Mouse (Mus musculus) adrenal gland, adult 10 weeks (tissue): ENCODE results near the gene Oas1a. TPM values are rescaled to one million over a fixed set of nuclear protein-coding genes. Genes with fewer than 3 reads are reported as not detected.

Experiments
- polyA plus RNA-seq: library from polyadenylated mRNA; stranded (reverse); fragments of 350-450 nt; fragmentation: Illumina TruSeq; extraction: RNeasy Lipid Tissue Mini Kit (QIAGEN cat#74804); gene quantifications from one replicate; pipeline ENCODE4 v1.2.3, GENCODE M21; 2014; ENCODE audit warnings: low read depth, low replicate concordance

Gene Oas1a
- 0.99 TPM for polyA plus RNA-seq

DNA sequence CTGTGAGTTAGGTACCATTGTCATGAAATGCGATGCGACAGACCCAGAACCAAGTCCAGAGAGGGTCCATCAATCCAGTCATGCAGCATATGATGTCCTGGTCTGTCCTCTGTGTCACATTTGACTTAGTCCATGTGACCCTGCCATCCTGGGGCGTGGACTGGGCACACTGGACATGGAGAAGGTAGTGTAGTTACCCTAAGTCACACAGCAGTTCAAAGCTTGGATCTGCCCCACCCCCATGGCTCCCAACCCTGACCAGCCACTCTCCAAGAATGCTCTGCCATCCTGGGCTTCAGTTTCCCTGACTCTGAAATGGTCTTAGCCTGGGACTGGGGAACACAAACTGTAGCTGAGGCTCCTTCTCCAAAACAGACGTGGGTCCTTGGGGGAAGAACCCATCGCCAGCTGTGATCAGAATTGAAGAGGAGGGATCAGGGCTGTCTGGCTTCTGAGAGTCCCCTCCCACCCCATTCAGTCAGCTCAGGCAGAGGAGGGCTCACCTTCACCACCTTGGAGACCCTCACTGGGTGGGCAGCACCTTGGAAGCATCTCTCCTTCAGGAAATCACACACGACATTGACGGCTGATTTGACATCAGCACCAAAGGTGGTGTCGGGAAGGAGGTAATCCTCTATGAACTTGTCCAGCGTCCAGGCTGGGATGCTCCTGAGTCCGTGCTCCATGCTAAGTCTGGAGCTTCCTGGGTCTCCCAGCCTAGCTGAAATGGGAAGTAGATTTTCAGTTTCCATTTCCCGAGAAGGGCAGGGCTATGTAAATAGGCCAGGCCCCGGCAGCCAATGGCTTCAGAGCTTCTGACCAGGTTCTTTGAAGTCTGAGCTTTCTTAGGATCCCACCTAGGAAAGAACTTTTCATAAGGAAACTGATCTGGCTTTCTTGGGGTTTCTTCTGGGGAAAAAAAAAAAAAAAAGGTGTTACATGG, at the start of gene Oas1a:
Oas1a (minus strand) TSS at position 731 of the 943 bp plus-strand sequence.

GRCm38 (mm10) chr5:120914204-120914603, 6.9 kb upstream of the Oas1a start, which contains the start of gene Oas1d:
Oas1d (plus strand) TSS chr5:120914536.

DNA sequence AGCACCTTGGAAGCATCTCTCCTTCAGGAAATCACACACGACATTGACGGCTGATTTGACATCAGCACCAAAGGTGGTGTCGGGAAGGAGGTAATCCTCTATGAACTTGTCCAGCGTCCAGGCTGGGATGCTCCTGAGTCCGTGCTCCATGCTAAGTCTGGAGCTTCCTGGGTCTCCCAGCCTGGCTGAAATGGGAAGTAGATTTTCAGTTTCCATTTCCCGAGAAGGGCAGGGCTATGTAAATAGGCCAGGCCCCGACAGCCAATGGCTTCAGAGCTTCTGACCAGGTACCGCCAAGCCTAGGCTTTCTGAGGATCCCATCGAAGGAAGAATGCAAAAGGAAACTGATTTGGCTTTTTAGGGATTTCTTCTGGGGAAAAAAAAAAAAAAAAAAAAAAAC, 19.9 kb downstream of the Oas1a start, which contains the start of gene Oas1g:
Oas1g (minus strand) TSS at position 201 of the 400 bp plus-strand sequence.

DNA sequence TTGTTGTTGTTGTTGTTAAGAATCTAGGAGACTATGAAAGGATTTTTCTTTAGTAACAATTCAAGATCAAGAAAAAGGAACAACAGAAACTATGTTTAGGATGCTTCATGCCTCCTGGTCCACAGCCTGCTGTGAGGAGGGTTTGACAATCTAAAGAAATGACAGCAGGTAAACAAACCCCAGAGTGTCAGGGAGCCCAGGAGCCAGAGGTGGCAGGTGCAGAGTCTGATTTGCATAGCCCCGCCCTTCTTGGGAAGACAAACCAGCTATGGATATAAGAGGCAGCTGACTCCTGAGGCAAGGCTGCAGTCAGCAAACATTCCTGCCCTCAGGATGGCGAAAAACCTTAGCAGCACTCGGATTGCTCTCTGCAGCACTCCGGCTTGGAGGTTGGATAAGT, 46.2 kb downstream of the Oas1a start, which contains the start of gene Oas1h:
Oas1h (plus strand) TSS at position 301 of the 400 bp plus-strand sequence.

GRCm38 (mm10) chr5:120847067-120847466, 60.3 kb downstream of the Oas1a start, which contains the start of gene Oas1f:
Oas1f (plus strand) TSS chr5:120847367.

Other genes with a start within 250 kb of the Oas1a start
- gene Dtx1, start 195.6 kb downstream of the Oas1a start, polyA plus RNA-seq = 0.52 TPM
- 1.2 TPM for gene Oas2, start 157.7 kb downstream of the Oas1a start, polyA plus RNA-seq
- 0.41 TPM for gene Oas3, start 129.9 kb downstream of the Oas1a start, polyA plus RNA-seq
- gene Oas1e, start 112.0 kb downstream of the Oas1a start, polyA plus RNA-seq = not detected
- gene Oas1c, start 95.0 kb downstream of the Oas1a start, polyA plus RNA-seq = 0.99 TPM
- gene Oas1f, start 60.2 kb downstream of the Oas1a start, polyA plus RNA-seq = not detected
- not detected for gene Oas1h, start 46.1 kb downstream of the Oas1a start, polyA plus RNA-seq
- not detected for gene Oas1g, start 19.9 kb downstream of the Oas1a start, polyA plus RNA-seq
- gene Oas1d, start 7.0 kb upstream of the Oas1a start, polyA plus RNA-seq = not detected
- 2.5 TPM for gene Rph3a, start 102.6 kb upstream of the Oas1a start, polyA plus RNA-seq